Mouse (Mus musculus) layer of hippocampus, postnatal 14 days (tissue): ENCODE results near the gene Ces2c. TPM values are rescaled to one million over a fixed set of nuclear protein-coding genes. Genes with fewer than 3 reads are reported as not detected.
"Not testable (repeated sequence)": the region's sequence is repeated elsewhere in the genome, so short reads cannot be mapped to it uniquely, and the experiment has no call there.

Experiments
- DNase-seq, 2 experiments: peaks; one replicate each; pipeline ENCODE4 v3.0.0; 2021 to 2022; ENCODE audit warnings: low spot score in 2 of 2, mixed read lengths in 1 of 2
- long read RNA-seq, 2 experiments: library from polyadenylated mRNA; stranded (forward); transcript quantifications; one replicate each; pipeline ENCODE4 v2.0.0; 2021
- total RNA-seq, 2 experiments: library from RNA; stranded (reverse); gene quantifications; 2 replicates each; pipeline ENCODE4 v1.2.3; 2021

Gene Ces2c
- total RNA-seq = not detected
- long read RNA-seq, experiment 1 = 0 reads
- long read RNA-seq, experiment 2 = 0 reads

DNA sequence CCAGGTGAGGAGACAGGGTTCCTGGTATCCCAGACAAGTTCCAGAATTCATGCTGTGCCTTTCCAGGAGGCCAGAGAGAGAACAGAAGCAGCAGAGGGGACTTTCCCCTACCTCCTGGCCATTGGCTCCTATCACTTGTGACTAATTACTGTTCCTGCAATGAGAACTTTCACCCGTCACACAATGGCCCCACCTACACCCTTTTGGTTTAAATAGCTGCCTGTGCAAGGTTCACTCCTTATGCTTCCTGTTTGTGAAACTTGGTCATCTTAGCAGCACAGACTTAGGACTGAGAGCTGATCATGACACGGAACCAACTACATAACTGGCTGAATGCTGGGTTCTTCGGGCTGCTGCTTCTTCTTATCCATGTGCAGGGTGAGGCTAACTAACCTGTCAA, at the start of gene Ces2c:
Gene Ces2c, plus strand, starts transcription at position 238 of the 400 bp plus-strand sequence.
- DNase-seq = no peak

DNA sequence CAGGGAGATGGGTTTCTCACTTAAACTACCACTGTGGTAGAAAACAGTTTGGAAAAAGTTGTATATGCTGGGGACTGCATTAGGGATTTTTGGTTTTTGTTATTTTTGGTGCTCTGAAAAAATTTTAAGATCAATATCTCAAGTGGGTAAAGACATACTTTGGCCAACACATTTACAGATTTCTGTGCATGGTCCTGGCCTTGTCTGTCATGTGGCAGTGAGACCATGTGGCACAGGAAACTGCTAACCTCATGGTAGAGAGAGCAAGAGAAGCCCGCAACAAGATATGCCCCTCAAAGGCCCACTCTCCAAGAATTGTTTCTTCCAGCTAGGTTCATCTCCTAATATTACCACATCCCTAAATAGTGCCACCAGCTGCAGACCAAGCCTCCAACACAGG, 47.5 kb upstream of the Ces2c start:
- no peak for DNase-seq

GRCm38 (mm10) chr8:104806127-104806526, 40.7 kb upstream of the Ces2c start:
- DNase-seq = no peak

GRCm38 (mm10) chr8:104808542-104809413, 38.1 kb upstream of the Ces2c start:
- no peak for DNase-seq

GRCm38 (mm10) chr8:104809436-104809835, 37.4 kb upstream of the Ces2c start:
- DNase-seq = no peak

DNA sequence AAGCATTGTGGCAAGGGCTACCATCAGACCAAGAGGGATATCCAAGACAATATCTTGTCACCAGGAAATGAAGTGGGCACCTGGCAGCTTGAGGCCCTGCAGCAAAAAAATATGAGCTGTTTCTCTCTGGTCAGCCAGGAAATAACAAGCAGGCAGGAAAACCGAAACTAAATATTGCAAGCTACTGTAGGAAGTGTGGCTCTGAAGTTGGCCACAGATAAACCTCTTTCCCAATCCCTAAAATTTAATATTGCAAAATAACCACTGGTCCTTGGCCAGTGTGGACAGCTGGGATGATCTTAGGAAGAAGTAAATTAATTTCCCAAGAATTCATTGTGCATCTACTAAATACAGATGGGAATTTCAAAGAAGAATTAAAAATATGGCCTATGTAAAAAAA, 20.0 kb upstream of the Ces2c start:
- DNase-seq = no peak

DNA sequence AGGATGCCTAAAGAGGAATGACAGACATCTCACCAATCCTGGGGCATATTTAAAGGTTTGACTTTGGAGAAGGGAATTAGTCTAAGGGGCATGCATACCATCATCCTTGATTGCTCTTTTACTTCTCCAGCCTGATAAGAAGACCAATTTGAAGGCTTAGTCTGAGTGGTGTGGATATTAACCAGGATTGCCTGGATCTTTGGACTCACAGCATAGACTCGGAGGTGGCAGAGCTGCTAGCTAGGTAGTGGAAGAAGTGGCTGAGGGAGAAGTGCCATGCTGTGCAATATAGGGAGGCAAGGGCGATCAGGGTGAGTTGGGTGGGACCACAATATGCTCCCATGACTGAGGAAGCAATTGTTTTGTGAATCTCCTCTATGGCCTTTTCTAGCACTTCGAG, 18.6 kb upstream of the Ces2c start:
- no peak for DNase-seq

DNA sequence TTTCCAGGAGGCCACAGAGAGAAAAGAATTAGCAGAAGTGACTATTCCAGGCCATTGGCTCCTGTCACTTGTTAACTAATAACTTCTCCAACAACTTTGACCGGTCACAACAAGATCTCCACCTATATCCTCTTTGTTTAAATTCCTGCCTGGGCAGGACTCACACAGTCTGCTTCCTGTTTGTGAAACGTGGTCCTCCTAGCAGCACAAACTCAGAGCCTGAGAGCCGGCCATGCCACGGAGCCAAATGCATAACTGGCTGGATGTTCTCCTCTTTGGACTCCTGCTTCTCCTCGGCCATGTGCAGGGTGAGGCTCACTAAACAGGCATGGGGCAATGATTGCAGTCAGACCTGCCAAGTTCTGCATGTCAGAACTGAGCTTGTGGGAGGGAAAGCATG, 15.4 kb upstream of the Ces2c start, which contains the start of gene Ces2b:
Gene Ces2b, plus strand, starts transcription at position 133 of the 400 bp plus-strand sequence.
- DNase-seq = no peak

DNA sequence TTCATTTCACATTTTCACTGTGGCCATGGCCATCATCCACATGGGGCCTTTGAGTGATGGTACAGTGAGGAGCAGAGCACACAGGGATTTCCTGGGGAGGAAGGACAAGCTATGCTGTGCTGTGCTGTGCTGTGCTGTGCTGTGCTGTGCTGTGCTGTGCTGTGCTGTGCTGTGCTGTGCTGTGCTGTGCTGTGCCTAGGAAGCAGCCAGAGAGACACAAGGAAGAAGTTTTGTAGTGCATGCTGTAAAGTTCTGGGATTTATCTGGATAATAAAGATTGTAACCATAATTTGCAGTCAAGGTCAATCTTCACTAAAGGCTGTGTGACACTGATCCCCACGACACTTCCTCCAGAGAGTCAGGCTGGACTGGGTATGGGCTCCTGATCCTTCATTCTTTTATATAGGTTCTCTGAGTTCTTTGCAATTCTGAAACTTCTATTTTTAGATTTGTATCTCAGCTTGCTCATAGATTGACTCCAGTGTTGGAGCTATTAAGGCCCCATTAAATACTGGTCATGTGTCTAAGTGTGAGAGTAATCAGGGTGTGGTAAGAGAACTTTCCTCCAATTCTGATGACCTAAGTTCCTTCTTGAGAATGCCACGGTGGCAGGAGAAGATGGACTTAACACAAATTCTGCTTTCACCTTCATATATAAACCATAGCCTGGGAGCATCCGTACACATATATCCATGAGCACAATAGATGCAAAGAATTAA, 5.3 kb upstream of the Ces2c start:
- no peak for DNase-seq

- no peak for DNase-seq
Measured at GRCm38 (mm10) chr8:104847741-104848462, 1.0 kb downstream of the Ces2c start.

DNA sequence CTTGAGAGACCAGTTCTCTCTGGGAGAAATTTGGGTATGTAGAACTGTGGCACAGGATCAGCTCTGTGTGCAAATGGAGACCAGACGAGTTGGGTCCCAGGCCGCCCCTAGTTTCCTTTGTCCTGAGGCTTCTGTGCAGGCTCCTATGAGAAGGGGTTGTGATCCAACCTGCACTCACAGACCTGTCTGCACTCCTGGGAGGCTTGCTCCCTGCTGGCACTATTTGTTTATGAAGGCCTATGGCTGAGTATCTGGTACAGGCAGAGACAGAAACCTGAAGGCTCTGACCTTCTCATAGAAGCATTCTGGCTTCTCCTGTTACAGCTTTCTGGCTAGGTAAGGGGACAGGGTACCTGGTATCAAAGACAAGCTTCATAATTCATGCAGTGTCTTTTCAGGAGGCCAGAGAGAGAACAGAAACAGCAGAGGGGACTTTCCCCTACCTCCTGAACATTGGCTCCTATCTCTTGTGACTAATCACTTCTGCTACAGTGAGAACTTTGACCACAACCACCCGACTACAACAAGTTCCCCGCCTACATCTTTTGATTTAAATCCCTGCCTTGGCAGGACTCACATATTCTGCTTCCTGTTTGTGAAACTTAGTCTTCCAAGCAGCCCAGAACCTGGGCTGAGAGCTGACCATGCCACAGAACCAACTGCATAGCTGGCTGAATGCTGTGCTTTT, 20.1 kb downstream of the Ces2c start:
- not testable (repeated sequence) for DNase-seq

GRCm38 (mm10) chr8:104868876-104869275, 22.0 kb downstream of the Ces2c start:
- DNase-seq = not testable (repeated sequence)

GRCm38 (mm10) chr8:104886223-104886926, 39.5 kb downstream of the Ces2c start:
- DNase-seq = not testable (repeated sequence)

GRCm38 (mm10) chr8:104901746-104902145, 54.9 kb downstream of the Ces2c start:
- DNase-seq = no peak

Other genes with a start within 250 kb of the Ces2c start
- not detected for gene Cdh16, start 222.7 kb upstream of the Ces2c start, total RNA-seq
- gene Rrad, start 215.7 kb upstream of the Ces2c start, total RNA-seq = 1 to 10 TPM; 2.1 to 3.3 TPM
- 10 to 100 TPM; 26.1 to 28.2 TPM for gene Ciao2b, start 205.1 kb upstream of the Ces2c start, total RNA-seq
- gene Ces2a, start 113.1 kb upstream of the Ces2c start, total RNA-seq = not detected
- under 1 TPM; 0.30 to 0.50 TPM for gene Ces2b, start 15.5 kb upstream of the Ces2c start, total RNA-seq
- gene Ces2e, start 79.2 kb downstream of the Ces2c start, total RNA-seq = not detected
- gene Ces2f, start 100.3 kb downstream of the Ces2c start, total RNA-seq = not detected
- under 1 TPM in 1 of 2 experiments, not detected in 1; 0.39 TPM for gene Ces2g, start 114.7 kb downstream of the Ces2c start, total RNA-seq
- not detected for gene Ces2h, start 153.8 kb downstream of the Ces2c start, total RNA-seq
- not detected for gene Ces3a, start 201.5 kb downstream of the Ces2c start, total RNA-seq
- not detected for gene Ces3b, start 236.7 kb downstream of the Ces2c start, total RNA-seq